Comparison of ENCODE assay signal across 8 mouse cellular contexts in genomic region chr15:99701999-99702900, GRCm38 (mm10). TPM values are rescaled to one million over a fixed set of nuclear protein-coding genes. Genes with fewer than 3 reads are reported as not detected.
DNase-seq lines count a peak whose midpoint lies in the region; ATAC-seq and TF ChIP-seq lines count a peak whose summit lies in the region.

TSS of gene Smarcd1 (plus strand) at chr15:99702129.

- H3K79me3 ChIP-seq in C2C12 (ENCODE audit: low read depth) = peaks cover 11% of the 10 kb centered on the region

- H3ac ChIP-seq in C2C12 (ENCODE audit: control insufficient read depth, insufficient read length, low read depth) = peak within 1 kb of the TSS; percentile 81

- H3K9ac ChIP-seq in heart, embryonic 12.5 days = peak within 1 kb of the TSS; percentile 90
- H3K9ac ChIP-seq in kidney, postnatal 0 days (ENCODE audit: low read depth, low read length) = peak within 1 kb of the TSS; percentile 87
- H3K9ac ChIP-seq in liver, embryonic 11.5 days (ENCODE audit: low read depth, low read length) = peak within 1 kb of the TSS; percentile 90
- H3K9ac ChIP-seq in stomach, embryonic 14.5 days (replicated peaks; ENCODE audit: low read depth, low read length) = peak within 1 kb of the TSS; percentile 82

- WGBS in heart, embryonic 12.5 days = under 1% methylated on average over 70 of the region's 71 CpGs
- under 1% methylated on average over 71 of the region's 71 CpGs for WGBS in kidney, postnatal 0 days
- under 1% methylated on average over 58 of the region's 71 CpGs for WGBS in liver, embryonic 11.5 days
- WGBS in stomach, embryonic 14.5 days = under 1% methylated on average over 70 of the region's 71 CpGs

- H3K27ac ChIP-seq in heart, embryonic 12.5 days (ENCODE audit: poor library complexity, severe bottlenecking) = peak within 1 kb of the TSS; percentile 96
- peak within 1 kb of the TSS; percentile 98 for H3K27ac ChIP-seq in kidney, postnatal 0 days
- H3K27ac ChIP-seq in liver, embryonic 11.5 days (ENCODE audit: low read depth, low read length) = peak within 1 kb of the TSS; percentile 86
- peak within 1 kb of the TSS; percentile 94 for H3K27ac ChIP-seq in stomach, embryonic 14.5 days (ENCODE audit: low read length)

- H3K79me2 ChIP-seq in C2C12 (ENCODE audit: control insufficient read depth, insufficient read depth) = peaks cover 43% of the 10 kb centered on the region

- peak; percentile 99 for DNase-seq in brain, embryonic 14.5 days (ENCODE audit: low read depth)
- peak; percentile 97 for DNase-seq in kidney, postnatal 0 days (ENCODE audit: low spot score)
- DNase-seq in liver, embryonic 11.5 days (ENCODE audit: low spot score) = peak; percentile 91
- DNase-seq in naive thymus-derived CD4-positive, alpha-beta T cell, adult 2 months (ENCODE audit: low read depth) = peak; percentile 96

- peaks cover 37% of the 10 kb centered on the region for H3K36me3 ChIP-seq in C2C12 (ENCODE audit: control insufficient read depth, insufficient read depth)
- peaks cover 25% of the 10 kb centered on the region for H3K36me3 ChIP-seq in erythroblast, embryonic 14.5 days (ENCODE audit: control insufficient read depth)
- H3K36me3 ChIP-seq in heart, embryonic 12.5 days = peaks cover 27% of the 10 kb centered on the region
- peaks cover 14% of the 10 kb centered on the region; the same call in 1 of the 2 replicates for H3K36me3 ChIP-seq in kidney, postnatal 0 days (ENCODE audit: insufficient read depth, low read length)
- H3K36me3 ChIP-seq in liver, embryonic 11.5 days (ENCODE audit: control insufficient read depth, insufficient read depth, low read length) = peaks cover 9% of the 10 kb centered on the region
- peaks cover 18% of the 10 kb centered on the region for H3K36me3 ChIP-seq in stomach, embryonic 14.5 days (ENCODE audit: control insufficient read depth, insufficient read depth, low read length)

- TF ChIP-seq POLR2A in brain, embryonic 14.5 days (IDR thresholded peaks at IDR 0.05; ENCODE audit: borderline replicate concordance, extremely low read depth, insufficient read depth, insufficient read length, poor library complexity, severe bottlenecking) = peak; percentile 91

- peak within 1 kb of the TSS; percentile 67 for H3K4me2 ChIP-seq in heart, embryonic 12.5 days
- peak within 1 kb of the TSS; percentile 71 for H3K4me2 ChIP-seq in kidney, postnatal 0 days (ENCODE audit: low read length)
- peak within 1 kb of the TSS; percentile 80 for H3K4me2 ChIP-seq in liver, embryonic 11.5 days
- peak within 1 kb of the TSS; percentile 59 for H3K4me2 ChIP-seq in stomach, embryonic 14.5 days (replicated peaks; ENCODE audit: low read depth, low read length)

- H3K4me1 ChIP-seq in erythroblast, embryonic 14.5 days (ENCODE audit: control insufficient read depth) = peaks cover 36% of the 10 kb centered on the region
- peaks cover 48% of the 10 kb centered on the region for H3K4me1 ChIP-seq in heart, embryonic 12.5 days (replicated peaks)
- peaks cover 27% of the 10 kb centered on the region for H3K4me1 ChIP-seq in kidney, postnatal 0 days (replicated peaks; ENCODE audit: insufficient read depth, low read length)
- peaks cover 30% of the 10 kb centered on the region for H3K4me1 ChIP-seq in liver, embryonic 11.5 days (replicated peaks; ENCODE audit: control insufficient read depth, insufficient read depth, low read length)
- peaks cover 17% of the 10 kb centered on the region; the same call in 1 of the 2 replicates for H3K4me1 ChIP-seq in stomach, embryonic 14.5 days (ENCODE audit: control insufficient read depth, insufficient read depth, low read length)

- peak; percentile 90 for ATAC-seq in heart, embryonic 12.5 days (ENCODE audit: insufficient number of reproducible peaks, low FRiP score)
- peak; percentile 89 for ATAC-seq in kidney, postnatal 0 days (replicated peaks; ENCODE audit: low FRiP score, low read depth)
- ATAC-seq in liver, embryonic 11.5 days (replicated peaks; ENCODE audit: low FRiP score) = peak; percentile 89
- ATAC-seq in stomach, embryonic 14.5 days (ENCODE audit: insufficient number of reproducible peaks, insufficient read depth, low FRiP score, low read depth) = peak; percentile 94

- no peaks in the 10 kb centered on the region for H3K27me3 ChIP-seq in C2C12 (ENCODE audit: control insufficient read depth, insufficient read depth, insufficient read length)
- peaks cover 13% of the 10 kb centered on the region for H3K27me3 ChIP-seq in erythroblast, embryonic 14.5 days (ENCODE audit: control insufficient read depth)
- peaks cover 13% of the 10 kb centered on the region for H3K27me3 ChIP-seq in heart, embryonic 12.5 days (replicated peaks)
- H3K27me3 ChIP-seq in kidney, postnatal 0 days (ENCODE audit: insufficient read depth, low read length) = no peaks in the 10 kb centered on the region
- peaks cover 8% of the 10 kb centered on the region for H3K27me3 ChIP-seq in liver, embryonic 11.5 days (replicated peaks; ENCODE audit: control insufficient read depth, insufficient read depth, low read length)
- H3K27me3 ChIP-seq in stomach, embryonic 14.5 days (ENCODE audit: control insufficient read depth, insufficient read depth, low read length) = no peaks in the 10 kb centered on the region

- no peaks in the 10 kb centered on the region for H3K9me3 ChIP-seq in erythroblast, embryonic 14.5 days (ENCODE audit: control insufficient read depth, low read length)
- no peaks in the 10 kb centered on the region for H3K9me3 ChIP-seq in heart, embryonic 12.5 days (replicated peaks)
- H3K9me3 ChIP-seq in kidney, postnatal 0 days (replicated peaks; ENCODE audit: low read length) = no peaks in the 10 kb centered on the region
- no peaks in the 10 kb centered on the region for H3K9me3 ChIP-seq in liver, embryonic 11.5 days (ENCODE audit: control insufficient read depth, low read length)
- H3K9me3 ChIP-seq in stomach, embryonic 14.5 days (ENCODE audit: control insufficient read depth, low read depth, low read length) = no peaks in the 10 kb centered on the region

- peak within 1 kb of the TSS; percentile 83 for H3K4me3 ChIP-seq in C2C12 (ENCODE audit: insufficient read depth, poor library complexity, severe bottlenecking)
- peak within 1 kb of the TSS; percentile 84 for H3K4me3 ChIP-seq in erythroblast, embryonic 14.5 days (replicated peaks)
- H3K4me3 ChIP-seq in heart, embryonic 12.5 days = peak within 1 kb of the TSS; percentile 79
- H3K4me3 ChIP-seq in kidney, postnatal 0 days (replicated peaks; ENCODE audit: low read depth, low read length) = peak within 1 kb of the TSS; percentile 73
- peak within 1 kb of the TSS; percentile 77 for H3K4me3 ChIP-seq in liver, embryonic 11.5 days (ENCODE audit: low read depth, low read length)
- H3K4me3 ChIP-seq in stomach, embryonic 14.5 days (ENCODE audit: low read depth, low read length) = peak within 1 kb of the TSS; percentile 74

- TF ChIP-seq CTCF in C2C12 (IDR thresholded peaks at IDR 0.05; ENCODE audit: control insufficient read depth, insufficient read depth, insufficient read length) = peak; percentile 88
- TF ChIP-seq CTCF in brain, embryonic 14.5 days (IDR thresholded peaks at IDR 0.05; ENCODE audit: borderline replicate concordance, extremely low read depth, insufficient read depth, insufficient read length) = peak; percentile 89
- peak; percentile 92 for TF ChIP-seq CTCF in kidney, postnatal 0 days (IDR thresholded peaks at IDR 0.05; ENCODE audit: low read depth)

TF ChIP-seq in C2C12, 6 proteins besides CTCF, POLR2A, EP300 and RAD21:
- TF ChIP-seq MAX (IDR thresholded peaks at IDR 0.05) = peak; percentile 91
- TF ChIP-seq CEBPB (IDR thresholded peaks at IDR 0.05; ENCODE audit: low read depth) = no peak
- no peak for TF ChIP-seq MYOG (IDR thresholded peaks at IDR 0.05; ENCODE audit: control insufficient read depth, extremely low read depth, insufficient read length)
- TF ChIP-seq MYOD1 (IDR thresholded peaks at IDR 0.05; ENCODE audit: control insufficient read depth, insufficient read length, low read depth) = no peak
- TF ChIP-seq FOSL1 (IDR thresholded peaks at IDR 0.05; ENCODE audit: insufficient read depth, low read length, poor library complexity, severe bottlenecking) = no peak
- no peak for TF ChIP-seq USF1 (IDR thresholded peaks at IDR 0.05; ENCODE audit: low read depth)

RNA-seq across cellular contexts. Expression of gene Smarcd1, which starts in this region (rescaled TPM):
- polyA plus RNA-seq in C2C12 (2012; fragmentation: generic; extraction: Trizol) = 28.6 TPM
- 201 and 211 TPM in 2 replicates for polyA plus RNA-seq in brain, embryonic 14.5 days (2012; rRNA removed)
- polyA plus RNA-seq in erythroblast, embryonic 14.5 days (2012) = 1.9 and 2.0 TPM in 2 replicates
- 25.5 and 29.3 TPM in 2 replicates for polyA plus RNA-seq in heart, embryonic 12.5 days (2016; fragmentation: Nextera tagmentation; extraction: Ambion mirVana)
- 44.2 and 46.5 TPM in 2 replicates for polyA plus RNA-seq in kidney, postnatal 0 days (2015; fragmentation: Nextera tagmentation; extraction: Ambion mirVana)
- 26.7 and 28.5 TPM in 2 replicates for polyA plus RNA-seq in liver, embryonic 11.5 days (2014; fragmentation: Nextera tagmentation; extraction: Ambion mirVana)
- 37.8 and 40.1 TPM in 2 replicates for polyA plus RNA-seq in stomach, embryonic 14.5 days (2014; fragmentation: Nextera tagmentation; extraction: Ambion mirVana)

Comparison
In these comparisons a context has a peak if more than half of its experiments do, and no peak if none do; other contexts are left out.
1. Peak in every context shown above with its lines: DNase-seq, ATAC-seq, H3K4me3 ChIP-seq and H3K27ac ChIP-seq.